Comparison of ENCODE assay signal across 7 mouse cellular contexts in genomic region chr17:35045807-35046680, GRCm38 (mm10). TPM values are rescaled to one million over a fixed set of nuclear protein-coding genes. Genes with fewer than 3 reads are reported as not detected.
A peak's percentile ranks its signal among the peaks of the same experiment; 100 is the strongest.
DNase-seq lines count a peak whose midpoint lies in the region; ATAC-seq and TF ChIP-seq lines count a peak whose summit lies in the region.

No protein-coding gene starts in this region.

- peak overlapping the region; percentile 72 for H3K4me3 ChIP-seq in lung, embryonic 16.5 days (ENCODE audit: low read length)
- peak overlapping the region; percentile 66 for H3K4me3 ChIP-seq in embryonic facial prominence, embryonic 14.5 days (ENCODE audit: low read depth, low read length)
- peak overlapping the region; percentile 55 for H3K4me3 ChIP-seq in intestine, embryonic 14.5 days (ENCODE audit: low read depth, low read length)
- H3K4me3 ChIP-seq in midbrain, postnatal 0 days (ENCODE audit: low read depth, low read length) = peak overlapping the region; percentile 59

- WGBS in lung, embryonic 16.5 days = 2% methylated on average over 46 of the region's 48 CpGs
- WGBS in embryonic facial prominence, embryonic 14.5 days = 10% methylated on average over 19 of the region's 48 CpGs
- WGBS in intestine, embryonic 14.5 days = 4% methylated on average over 48 of the region's 48 CpGs
- WGBS in midbrain, postnatal 0 days = 6% methylated on average over 39 of the region's 48 CpGs

- H3K36me3 ChIP-seq in lung, embryonic 16.5 days (ENCODE audit: control insufficient read depth, insufficient read depth, low read length) = no peaks in the 10 kb centered on the region
- H3K36me3 ChIP-seq in embryonic facial prominence, embryonic 14.5 days (ENCODE audit: control insufficient read depth, insufficient read depth, low read length) = no peaks in the 10 kb centered on the region
- no peaks in the 10 kb centered on the region for H3K36me3 ChIP-seq in intestine, embryonic 14.5 days (ENCODE audit: control insufficient read depth, insufficient read depth, low read length)
- H3K36me3 ChIP-seq in midbrain, postnatal 0 days (ENCODE audit: insufficient read depth, low read length) = no peaks in the 10 kb centered on the region

- no peak for TF ChIP-seq CTCF in midbrain, postnatal 0 days (IDR thresholded peaks at IDR 0.05)

- H3K9ac ChIP-seq in lung, embryonic 16.5 days (ENCODE audit: low read length) = peak overlapping the region; percentile 97
- peak overlapping the region; percentile 87 for H3K9ac ChIP-seq in embryonic facial prominence, embryonic 14.5 days (ENCODE audit: low read depth, low read length)
- peak overlapping the region; percentile 90 for H3K9ac ChIP-seq in intestine, embryonic 14.5 days (ENCODE audit: low read length)
- H3K9ac ChIP-seq in midbrain, postnatal 0 days (replicated peaks; ENCODE audit: low read length, poor library complexity, severe bottlenecking) = peak overlapping the region; percentile 77

- peaks cover 37% of the 10 kb centered on the region for H3K4me1 ChIP-seq in lung, embryonic 16.5 days (replicated peaks; ENCODE audit: control insufficient read depth, insufficient read depth, low read length)
- H3K4me1 ChIP-seq in embryonic facial prominence, embryonic 14.5 days (ENCODE audit: control insufficient read depth, insufficient read depth, low read length) = peaks cover 42% of the 10 kb centered on the region
- peaks cover 40% of the 10 kb centered on the region for H3K4me1 ChIP-seq in intestine, embryonic 14.5 days (replicated peaks; ENCODE audit: control insufficient read depth, insufficient read depth, low read length)
- H3K4me1 ChIP-seq in midbrain, postnatal 0 days (ENCODE audit: insufficient read depth, low read length) = no peaks in the 10 kb centered on the region; the same call in 1 of the 2 replicates

- peak overlapping the region; percentile 99 for H3K27ac ChIP-seq in lung, embryonic 16.5 days (ENCODE audit: low read length)
- peak overlapping the region; percentile 92 for H3K27ac ChIP-seq in embryonic facial prominence, embryonic 14.5 days (replicated peaks; ENCODE audit: low read depth, low read length)
- H3K27ac ChIP-seq in intestine, embryonic 14.5 days (ENCODE audit: low read depth) = peak overlapping the region; percentile 89
- peak overlapping the region; percentile 47; the same call in 1 of the 2 replicates for H3K27ac ChIP-seq in midbrain, postnatal 0 days (ENCODE audit: low read depth, low read length)

- no peak for DNase-seq in lung, adult 18-20 months
- no peak for DNase-seq in embryonic facial prominence, embryonic 14.5 days (ENCODE audit: low spot score)
- DNase-seq in intestine, embryonic 14.5 days (ENCODE audit: low spot score) = peak; percentile 81
- DNase-seq in midbrain, postnatal 0 days (ENCODE audit: low spot score) = no peak
- no peak for DNase-seq in urinary bladder, postnatal 10 days (ENCODE audit: low spot score)

- no peaks in the 10 kb centered on the region for H3K9me3 ChIP-seq in lung, embryonic 16.5 days (ENCODE audit: control insufficient read depth, low read length)
- H3K9me3 ChIP-seq in embryonic facial prominence, embryonic 14.5 days (ENCODE audit: control insufficient read depth, low read length) = no peaks in the 10 kb centered on the region
- no peaks in the 10 kb centered on the region for H3K9me3 ChIP-seq in intestine, embryonic 14.5 days (ENCODE audit: control insufficient read depth, low read length)
- no peaks in the 10 kb centered on the region for H3K9me3 ChIP-seq in midbrain, postnatal 0 days (ENCODE audit: low read length)

- ATAC-seq in lung, embryonic 16.5 days (ENCODE audit: low read depth) = no peak; the same call in 1 of the 2 replicates
- ATAC-seq in embryonic facial prominence, embryonic 14.5 days (ENCODE audit: low read depth) = no peak; the same call in 1 of the 2 replicates
- peak; percentile 3; the same call in 1 of the 2 replicates for ATAC-seq in intestine, embryonic 14.5 days (replicated peaks; ENCODE audit: low FRiP score, low TSS enrichment, low read depth)
- ATAC-seq in midbrain, postnatal 0 days (ENCODE audit: low FRiP score) = peak; percentile 17
- ATAC-seq in erythroid progenitor cell, adult 5-6 weeks (replicated peaks; ENCODE audit: low FRiP score, poor library complexity, severe bottlenecking) = no peak

- peak overlapping the region; percentile 99 for H3K4me2 ChIP-seq in lung, embryonic 16.5 days (ENCODE audit: low read depth, low read length)
- H3K4me2 ChIP-seq in embryonic facial prominence, embryonic 14.5 days (ENCODE audit: low read depth, low read length) = peak overlapping the region; percentile 98
- H3K4me2 ChIP-seq in intestine, embryonic 14.5 days (ENCODE audit: low read length) = peak overlapping the region; percentile 98
- peak overlapping the region; percentile 98 for H3K4me2 ChIP-seq in midbrain, postnatal 0 days (ENCODE audit: low read depth, low read length, poor library complexity, severe bottlenecking)

- H3K27me3 ChIP-seq in lung, embryonic 16.5 days (ENCODE audit: control insufficient read depth, insufficient read depth, low read depth, low read length) = no peaks in the 10 kb centered on the region
- H3K27me3 ChIP-seq in embryonic facial prominence, embryonic 14.5 days (replicated peaks; ENCODE audit: control insufficient read depth, insufficient read depth, low read length) = no peaks in the 10 kb centered on the region
- no peaks in the 10 kb centered on the region for H3K27me3 ChIP-seq in intestine, embryonic 14.5 days (replicated peaks; ENCODE audit: control insufficient read depth, insufficient read depth, low read length)
- no peaks in the 10 kb centered on the region for H3K27me3 ChIP-seq in midbrain, postnatal 0 days (ENCODE audit: insufficient read depth, low read length)

RNA-seq across cellular contexts. Expression of gene Msh5, which starts 0.5 kb away (rescaled TPM):
- polyA plus RNA-seq in lung, embryonic 16.5 days (2015; fragmentation: Nextera tagmentation; extraction: Ambion mirVana) = 4.7 and 4.9 TPM in 2 replicates
- polyA plus RNA-seq in embryonic facial prominence, embryonic 14.5 days (2014; fragmentation: Nextera tagmentation; extraction: Ambion mirVana) = 2.5 and 3.4 TPM in 2 replicates
- polyA plus RNA-seq in intestine, embryonic 14.5 days (2014; fragmentation: Nextera tagmentation; extraction: Ambion mirVana) = 3.6 and 3.9 TPM in 2 replicates
- total RNA-seq in midbrain, postnatal 0 days (2014; rRNA removed) = 1.7 and 3.8 TPM in 2 replicates
- polyA plus RNA-seq in midbrain, postnatal 0 days (2015; fragmentation: Nextera tagmentation; extraction: Ambion mirVana) = 1.3 and 1.4 TPM in 2 replicates
- 36.9 and 39.6 TPM in 2 replicates for total RNA-seq in erythroid progenitor cell, adult 5-6 weeks (2015; ENCODE audit: low replicate concordance)
- total RNA-seq in erythroid progenitor cell, adult 5-6 weeks (2017; ENCODE audit: low replicate concordance) = 27.3 and 50.9 TPM in 2 replicates

RNA-seq across cellular contexts. Expression of gene Clic1, which starts 3.7 kb away (rescaled TPM):
- polyA plus RNA-seq in lung, embryonic 16.5 days (2015; fragmentation: Nextera tagmentation; extraction: Ambion mirVana) = 298 and 322 TPM in 2 replicates
- 90.9 and 96.9 TPM in 2 replicates for polyA plus RNA-seq in embryonic facial prominence, embryonic 14.5 days (2014; fragmentation: Nextera tagmentation; extraction: Ambion mirVana)
- 113 and 141 TPM in 2 replicates for polyA plus RNA-seq in intestine, embryonic 14.5 days (2014; fragmentation: Nextera tagmentation; extraction: Ambion mirVana)
- total RNA-seq in midbrain, postnatal 0 days (2014; rRNA removed) = 28.0 and 33.4 TPM in 2 replicates
- polyA plus RNA-seq in midbrain, postnatal 0 days (2015; fragmentation: Nextera tagmentation; extraction: Ambion mirVana) = 40.0 and 41.9 TPM in 2 replicates
- total RNA-seq in erythroid progenitor cell, adult 5-6 weeks (2015; ENCODE audit: low replicate concordance) = 91.0 and 110 TPM in 2 replicates
- total RNA-seq in erythroid progenitor cell, adult 5-6 weeks (2017; ENCODE audit: low replicate concordance) = 68.3 and 95.5 TPM in 2 replicates

RNA-seq across cellular contexts. Expression of gene Ddah2, which starts 12.8 kb away (rescaled TPM):
- 305 and 309 TPM in 2 replicates for polyA plus RNA-seq in lung, embryonic 16.5 days (2015; fragmentation: Nextera tagmentation; extraction: Ambion mirVana)
- polyA plus RNA-seq in embryonic facial prominence, embryonic 14.5 days (2014; fragmentation: Nextera tagmentation; extraction: Ambion mirVana) = 291 and 341 TPM in 2 replicates
- 278 and 333 TPM in 2 replicates for polyA plus RNA-seq in intestine, embryonic 14.5 days (2014; fragmentation: Nextera tagmentation; extraction: Ambion mirVana)
- total RNA-seq in midbrain, postnatal 0 days (2014; rRNA removed) = 159 and 204 TPM in 2 replicates
- 210 and 213 TPM in 2 replicates for polyA plus RNA-seq in midbrain, postnatal 0 days (2015; fragmentation: Nextera tagmentation; extraction: Ambion mirVana)
- total RNA-seq in erythroid progenitor cell, adult 5-6 weeks (2015; ENCODE audit: low replicate concordance) = 2.1 TPM in 1 of 2 replicates, not detected in the other
- total RNA-seq in erythroid progenitor cell, adult 5-6 weeks (2017; ENCODE audit: low replicate concordance) = 1.5 and 5.6 TPM in 2 replicates

RNA-seq across cellular contexts. Expression of gene Sapcd1, which starts 18.2 kb away (rescaled TPM):
- 4.3 and 4.6 TPM in 2 replicates for polyA plus RNA-seq in lung, embryonic 16.5 days (2015; fragmentation: Nextera tagmentation; extraction: Ambion mirVana)
- 12.2 and 16.5 TPM in 2 replicates for polyA plus RNA-seq in embryonic facial prominence, embryonic 14.5 days (2014; fragmentation: Nextera tagmentation; extraction: Ambion mirVana)
- 20.7 and 21.5 TPM in 2 replicates for polyA plus RNA-seq in intestine, embryonic 14.5 days (2014; fragmentation: Nextera tagmentation; extraction: Ambion mirVana)
- total RNA-seq in midbrain, postnatal 0 days (2014; rRNA removed) = 0.38 TPM in 1 of 2 replicates, not detected in the other
- 1.5 and 1.6 TPM in 2 replicates for polyA plus RNA-seq in midbrain, postnatal 0 days (2015; fragmentation: Nextera tagmentation; extraction: Ambion mirVana)
- total RNA-seq in erythroid progenitor cell, adult 5-6 weeks (2015; ENCODE audit: low replicate concordance) = 1.7 and 10.8 TPM in 2 replicates
- 1.4 TPM in 1 of 2 replicates, not detected in the other for total RNA-seq in erythroid progenitor cell, adult 5-6 weeks (2017; ENCODE audit: low replicate concordance)

RNA-seq across cellular contexts. Expression of gene Ly6g6c, which starts 19.1 kb away (rescaled TPM):
- polyA plus RNA-seq in lung, embryonic 16.5 days (2015; fragmentation: Nextera tagmentation; extraction: Ambion mirVana) = 0.53 and 0.97 TPM in 2 replicates
- polyA plus RNA-seq in embryonic facial prominence, embryonic 14.5 days (2014; fragmentation: Nextera tagmentation; extraction: Ambion mirVana) = 9.5 and 21.2 TPM in 2 replicates
- polyA plus RNA-seq in intestine, embryonic 14.5 days (2014; fragmentation: Nextera tagmentation; extraction: Ambion mirVana) = not detected in 2 replicates
- 2.4 TPM in 1 of 2 replicates, not detected in the other for total RNA-seq in midbrain, postnatal 0 days (2014; rRNA removed)
- not detected in 2 replicates for polyA plus RNA-seq in midbrain, postnatal 0 days (2015; fragmentation: Nextera tagmentation; extraction: Ambion mirVana)
- total RNA-seq in erythroid progenitor cell, adult 5-6 weeks (2015; ENCODE audit: low replicate concordance) = not detected in 2 replicates
- not detected in 2 replicates for total RNA-seq in erythroid progenitor cell, adult 5-6 weeks (2017; ENCODE audit: low replicate concordance)

Comparison
In these comparisons a context has a peak if more than half of its experiments do, and no peak if none do; other contexts are left out.
1. ATAC-seq: peak in intestine, embryonic 14.5 days (single experiment) and midbrain, postnatal 0 days (single experiment); none in lung, embryonic 16.5 days (single experiment), embryonic facial prominence, embryonic 14.5 days (single experiment) and erythroid progenitor cell, adult 5-6 weeks (single experiment).
2. H3K27ac ChIP-seq: peak in every context shown above with its lines; median percentile 99 in lung, embryonic 16.5 days; 92 in embryonic facial prominence, embryonic 14.5 days; 89 in intestine, embryonic 14.5 days; 47 in midbrain, postnatal 0 days.
3. Peak in every context shown above with its lines, with median percentiles within 50 percentile points of each other: H3K4me2 ChIP-seq, H3K4me3 ChIP-seq and H3K9ac ChIP-seq.